Mouse (Mus musculus) hindbrain, embryonic 13.5 days (tissue): ENCODE results near the gene Syne2. TPM values are rescaled to one million over a fixed set of nuclear protein-coding genes. Genes with fewer than 3 reads are reported as not detected.

Experiments used
- ATAC-seq: fragments of 200-750 bp; cut with Nextera tagmentation; 2 replicates; pipeline ENCODE4 v1.8.0; 2017; ENCODE audit warnings: moderate TSS enrichment; ENCODE audit not compliant: low FRiP score
- H3K27ac ChIP-seq: fragments of 300-500 bp; sonication (generic); 2 replicates; pipeline ENCODE4 v1.5.1; 2015; ENCODE audit warnings: inconsistent platforms, mild to moderate bottlenecking, moderate library complexity
- H3K27me3 ChIP-seq: fragments of 300-500 bp; sonication (generic); 2 replicates; pipeline ENCODE4 v1.6.1; 2015; ENCODE audit warnings: mild to moderate bottlenecking, inconsistent platforms
- H3K36me3 ChIP-seq: fragments of 300-500 bp; sonication (generic); 2 replicates; pipeline ENCODE4 v1.6.1; 2015; ENCODE audit warnings: mild to moderate bottlenecking, inconsistent platforms
- H3K4me1 ChIP-seq: fragments of 300-500 bp; sonication (generic); replicated peaks from 2 replicates; pipeline ENCODE4 v1.6.1; 2015; ENCODE audit warnings: inconsistent platforms
- H3K4me2 ChIP-seq: fragments of 300-500 bp; sonication (generic); 2 replicates; pipeline ENCODE4 v1.6.1; 2015; ENCODE audit warnings: inconsistent platforms, mild to moderate bottlenecking, moderate library complexity
- H3K4me3 ChIP-seq: fragments of 300-500 bp; sonication (generic); 2 replicates; pipeline ENCODE4 v1.5.1; 2015; ENCODE audit warnings: mild to moderate bottlenecking, inconsistent platforms
- H3K9ac ChIP-seq: fragments of 300-500 bp; sonication (generic); 2 replicates; pipeline ENCODE4 v1.6.1; 2015; ENCODE audit warnings: mild to moderate bottlenecking, inconsistent platforms
- H3K9me3 ChIP-seq: fragments of 300-500 bp; sonication (generic); 2 replicates; pipeline ENCODE4 v1.6.1; 2016; ENCODE audit warnings: inconsistent platforms
- WGBS: fragments of 180-500 bp; shearing (Covaris S2); methylation state at CpG from one replicate; pipeline ENCODE4 v1.1.7; 2015; 5-methylcytosine and 5-hydroxymethylcytosine counted together
- polyA plus RNA-seq: library from polyadenylated mRNA; unstranded; fragments of >200 nt; fragmentation: Nextera tagmentation; extraction: Ambion mirVana; gene quantifications from 2 replicates; pipeline ENCODE4 v1.2.1, GENCODE M21; 2015

Gene Syne2
- polyA plus RNA-seq, 1 experiment from 2014 or later = 67.9 TPM

DNA sequence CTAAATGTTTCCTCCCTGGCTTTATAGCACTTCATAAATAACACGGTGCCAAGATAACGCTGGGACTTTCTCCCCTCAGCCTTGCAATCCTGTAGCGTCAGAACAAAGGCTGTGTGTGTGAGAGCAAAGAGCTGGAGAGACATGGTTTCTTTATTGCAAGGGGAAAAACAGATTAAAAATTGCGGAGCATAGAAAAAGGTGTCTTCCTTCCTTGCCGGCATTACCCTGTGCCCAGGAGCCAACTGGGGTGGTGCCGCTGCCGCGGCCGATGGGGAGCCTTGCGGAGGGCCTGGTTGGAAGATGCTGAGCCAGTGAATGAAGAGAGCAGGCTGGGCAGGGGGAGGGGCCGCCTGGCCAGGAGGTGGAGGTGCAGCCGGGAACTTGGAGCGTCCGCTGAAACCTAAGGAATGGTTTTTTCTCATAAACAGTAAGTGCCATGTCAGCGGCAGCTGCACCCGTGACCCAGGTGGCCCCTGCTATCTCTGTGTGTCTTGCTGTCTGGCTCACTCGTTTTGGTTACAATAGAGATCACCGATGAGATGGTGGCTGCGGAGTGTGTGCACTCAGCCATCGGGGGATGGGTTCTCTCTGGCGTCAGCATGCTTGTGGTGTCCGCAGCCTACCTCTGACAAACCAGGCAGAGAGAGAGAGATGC, 263.8 kb downstream of the Syne2 start:
- WGBS = 5% methylated on average over 22 of the region's 22 CpGs
- Histone ChIP-seq H3K9ac (peak overlapping the region; percentile 76), H3K4me3 (peak overlapping the region; percentile 45), H3K36me3 (peaks cover 16% of the 10 kb centered on the region), H3K9me3 (no peaks in the 10 kb centered on the region), H3K27me3 (no peaks in the 10 kb centered on the region), H3K4me1 (peaks cover 34% of the 10 kb centered on the region), H3K4me2 (peak overlapping the region; percentile 58), H3K27ac (peak overlapping the region; percentile 92)
- peak; percentile 96 for ATAC-seq

DNA sequence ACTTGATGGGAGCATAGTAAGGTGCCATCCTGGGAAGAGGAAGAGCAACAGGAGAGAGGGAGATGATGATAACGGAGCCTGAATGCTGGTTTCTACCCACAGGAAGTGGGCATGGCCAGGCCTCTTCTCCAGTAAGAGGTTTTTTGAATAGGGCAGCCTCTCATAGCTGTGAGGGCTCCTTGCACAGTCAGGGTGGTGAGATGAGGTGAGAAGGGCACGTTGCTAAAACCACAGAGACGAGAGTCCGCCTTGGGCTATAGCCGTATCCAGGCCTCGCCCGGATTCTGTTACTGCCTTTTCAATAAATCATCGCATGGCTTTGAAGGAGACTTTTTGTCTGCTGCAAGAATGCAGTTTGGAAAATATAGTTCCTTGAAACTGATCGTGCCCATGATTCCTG, 267.1 kb downstream of the Syne2 start:
- H3K27ac ChIP-seq = no peak overlapping the region
- peaks cover 34% of the 10 kb centered on the region for H3K4me1 ChIP-seq
- no peak overlapping the region for H3K9ac ChIP-seq
- H3K4me3 ChIP-seq = no peak overlapping the region
- no peaks in the 10 kb centered on the region for H3K27me3 ChIP-seq
- no peak overlapping the region for H3K4me2 ChIP-seq
- H3K36me3 ChIP-seq = peaks cover 26% of the 10 kb centered on the region
- no peaks in the 10 kb centered on the region for H3K9me3 ChIP-seq
- ATAC-seq = no peak
- 85% methylated on average over 9 of the region's 9 CpGs for WGBS

DNA sequence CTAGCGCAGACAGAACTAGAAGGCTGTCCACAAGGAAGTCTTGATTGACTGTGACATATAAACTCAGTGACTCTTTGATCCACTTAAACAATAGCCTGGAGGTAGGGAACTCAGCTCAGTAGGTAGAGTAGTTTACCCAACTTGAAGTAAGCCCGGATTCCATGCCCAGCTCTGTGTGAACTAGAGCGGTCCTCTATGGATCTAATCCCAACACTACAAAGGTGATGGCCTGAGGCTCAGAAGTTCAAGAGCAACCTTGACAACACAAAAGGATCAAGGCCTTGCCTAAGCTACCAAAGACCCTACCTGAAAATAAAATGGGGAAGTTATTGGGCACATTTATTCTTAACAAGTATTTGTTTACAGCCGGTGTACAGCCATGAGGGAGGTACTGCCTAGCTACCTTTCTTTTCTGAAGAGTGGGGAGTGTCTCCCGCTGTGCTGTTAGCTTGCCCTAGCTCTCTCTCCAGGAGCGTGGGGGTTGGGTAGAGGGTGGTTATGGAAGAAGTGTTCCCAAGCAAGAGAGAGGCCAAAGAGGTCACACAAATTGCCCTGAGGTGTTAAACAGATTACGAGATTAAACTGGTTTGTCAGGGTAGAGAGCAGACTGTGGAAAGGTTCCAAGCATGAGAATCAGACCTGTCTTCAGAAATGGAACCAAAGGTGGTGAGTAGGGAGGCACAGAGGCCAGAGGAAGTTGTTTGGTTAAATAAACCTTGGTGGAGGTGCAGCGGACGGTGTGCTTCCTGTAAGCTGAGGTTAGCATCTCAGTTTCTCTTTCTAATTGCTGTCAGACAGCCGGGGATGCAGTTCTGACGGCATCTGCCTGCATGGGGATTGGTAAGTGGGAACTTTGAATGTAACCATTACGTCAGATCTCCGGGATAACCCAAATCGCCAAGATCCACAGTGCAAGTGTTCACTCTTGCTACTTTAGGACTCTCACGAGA, 268.3 kb downstream of the Syne2 start:
- Histone ChIP-seq H3K36me3 (peaks cover 36% of the 10 kb centered on the region), H3K4me1 (peaks cover 25% of the 10 kb centered on the region), H3K9me3 (no peaks in the 10 kb centered on the region), H3K4me2 (no peak overlapping the region), H3K27ac (no peak overlapping the region), H3K27me3 (no peaks in the 10 kb centered on the region), H3K4me3 (no peak overlapping the region), H3K9ac (no peak overlapping the region)
- no peak for ATAC-seq
- WGBS = 80% methylated on average over 15 of the region's 15 CpGs

DNA sequence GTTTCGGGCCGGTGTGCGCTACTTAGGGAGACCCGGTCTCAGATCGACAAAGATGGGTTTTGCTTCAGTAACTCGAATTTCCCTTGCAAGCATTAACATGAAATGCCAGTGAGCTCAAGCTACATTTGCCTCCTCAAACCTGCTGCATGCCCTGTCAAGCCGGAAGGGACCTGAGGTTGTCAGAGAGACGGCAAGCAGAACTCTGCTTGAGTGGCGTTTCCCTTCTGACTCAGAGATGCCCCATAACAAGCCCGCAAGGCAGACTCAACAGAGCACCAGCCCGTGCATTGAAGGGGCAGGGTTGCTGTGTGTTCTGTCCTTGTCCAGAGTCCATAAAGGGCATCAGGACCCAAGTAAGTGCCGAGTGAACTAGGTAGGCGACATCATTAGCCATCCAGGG, 269.1 kb downstream of the Syne2 start:
- no peaks in the 10 kb centered on the region for H3K27me3 ChIP-seq
- H3K9ac ChIP-seq = no peak overlapping the region
- WGBS = 86% methylated on average over 13 of the region's 13 CpGs
- no peak overlapping the region for H3K27ac ChIP-seq
- no peak overlapping the region for H3K4me2 ChIP-seq
- peaks cover 23% of the 10 kb centered on the region for H3K4me1 ChIP-seq
- ATAC-seq = no peak
- no peak overlapping the region for H3K4me3 ChIP-seq
- no peaks in the 10 kb centered on the region for H3K9me3 ChIP-seq
- peaks cover 38% of the 10 kb centered on the region for H3K36me3 ChIP-seq

DNA sequence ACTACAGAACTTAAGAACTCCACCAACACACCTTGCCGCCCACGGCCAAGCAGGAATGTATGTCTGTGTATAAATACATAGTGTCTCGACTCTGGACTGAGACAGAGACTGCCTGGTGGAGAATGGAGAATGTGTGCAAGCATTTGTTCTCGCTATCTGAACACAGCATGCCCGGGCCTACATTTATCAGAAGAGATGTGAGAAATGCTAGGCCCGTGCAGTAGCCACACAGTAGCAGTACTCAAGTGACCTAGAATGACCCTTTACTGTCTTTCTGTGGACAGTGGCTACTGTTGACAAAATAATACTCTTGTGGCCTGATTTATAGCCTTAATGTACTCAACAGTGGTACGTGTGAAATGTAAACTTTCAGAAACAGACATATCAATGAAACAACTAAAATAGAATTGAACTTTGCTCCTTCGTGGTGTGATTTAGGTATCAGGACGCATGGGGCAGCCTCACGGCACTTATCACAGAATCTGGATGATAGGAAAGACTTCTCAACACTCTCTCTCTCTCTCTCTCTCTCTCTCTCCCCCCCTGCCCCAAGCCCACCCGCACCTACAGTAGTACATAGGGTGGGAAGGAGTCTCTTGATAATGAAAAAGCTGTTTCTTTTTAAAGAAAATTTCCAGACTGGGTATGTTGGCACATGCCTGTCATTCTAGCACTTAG, 275.0 kb downstream of the Syne2 start:
- Histone ChIP-seq H3K27ac (no peak overlapping the region), H3K9ac (no peak overlapping the region), H3K27me3 (no peaks in the 10 kb centered on the region), H3K4me2 (no peak overlapping the region), H3K4me1 (no peaks in the 10 kb centered on the region), H3K36me3 (peaks cover 72% of the 10 kb centered on the region), H3K4me3 (no peak overlapping the region), H3K9me3 (no peaks in the 10 kb centered on the region)
- 92% methylated on average over 11 of the region's 11 CpGs for WGBS
- ATAC-seq = no peak

DNA sequence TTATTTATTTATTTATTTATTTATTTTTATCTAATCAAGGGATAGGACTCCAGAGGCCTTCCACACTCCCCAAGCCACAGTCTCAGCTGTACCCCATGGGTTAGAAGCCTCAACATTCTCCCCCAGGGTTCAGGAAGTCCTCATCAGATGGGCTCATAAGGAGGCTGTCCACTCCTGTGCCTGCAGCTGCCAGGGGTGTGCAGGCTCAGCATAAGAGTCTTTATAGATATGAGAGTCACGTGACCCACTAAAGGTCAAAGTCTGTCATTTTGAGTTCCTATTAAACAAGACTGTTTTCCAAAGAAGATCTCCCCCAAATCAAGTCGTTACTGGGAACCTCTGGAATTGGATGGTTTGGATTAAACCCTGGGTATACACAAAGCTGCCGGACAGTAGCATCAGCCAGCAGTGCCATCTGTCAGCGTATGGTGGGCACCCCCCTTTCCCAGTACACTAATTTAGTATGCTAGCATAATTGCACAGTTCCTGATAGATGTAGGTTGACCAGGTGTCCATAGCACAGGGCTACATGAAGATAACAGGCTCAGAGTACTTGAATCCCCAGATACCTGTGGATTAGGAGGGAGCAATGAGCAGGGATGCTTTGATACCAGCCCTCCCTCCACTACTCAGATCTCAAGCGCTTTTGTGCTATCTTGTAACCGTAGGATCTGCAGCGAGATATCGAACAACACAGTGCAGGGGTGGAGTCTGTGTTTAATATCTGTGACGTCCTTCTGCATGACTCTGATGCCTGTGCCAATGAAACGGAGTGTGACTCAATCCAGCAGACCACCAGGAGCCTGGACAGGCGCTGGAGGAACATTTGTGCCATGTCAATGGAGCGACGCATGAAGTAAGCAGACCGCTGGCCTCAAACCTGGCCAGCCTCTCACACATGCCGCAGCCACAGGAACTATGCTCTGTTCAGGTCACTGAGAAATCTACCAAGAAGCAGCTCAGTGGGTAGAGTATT, 276.0 kb downstream of the Syne2 start:
- H3K4me2 ChIP-seq = no peak overlapping the region
- no peaks in the 10 kb centered on the region for H3K9me3 ChIP-seq
- H3K27ac ChIP-seq = no peak overlapping the region
- ATAC-seq = no peak
- H3K36me3 ChIP-seq = peaks cover 74% of the 10 kb centered on the region
- H3K4me1 ChIP-seq = no peaks in the 10 kb centered on the region
- H3K9ac ChIP-seq = no peak overlapping the region
- H3K27me3 ChIP-seq = no peaks in the 10 kb centered on the region
- 89% methylated on average over 15 of the region's 15 CpGs for WGBS
- no peak overlapping the region for H3K4me3 ChIP-seq

DNA sequence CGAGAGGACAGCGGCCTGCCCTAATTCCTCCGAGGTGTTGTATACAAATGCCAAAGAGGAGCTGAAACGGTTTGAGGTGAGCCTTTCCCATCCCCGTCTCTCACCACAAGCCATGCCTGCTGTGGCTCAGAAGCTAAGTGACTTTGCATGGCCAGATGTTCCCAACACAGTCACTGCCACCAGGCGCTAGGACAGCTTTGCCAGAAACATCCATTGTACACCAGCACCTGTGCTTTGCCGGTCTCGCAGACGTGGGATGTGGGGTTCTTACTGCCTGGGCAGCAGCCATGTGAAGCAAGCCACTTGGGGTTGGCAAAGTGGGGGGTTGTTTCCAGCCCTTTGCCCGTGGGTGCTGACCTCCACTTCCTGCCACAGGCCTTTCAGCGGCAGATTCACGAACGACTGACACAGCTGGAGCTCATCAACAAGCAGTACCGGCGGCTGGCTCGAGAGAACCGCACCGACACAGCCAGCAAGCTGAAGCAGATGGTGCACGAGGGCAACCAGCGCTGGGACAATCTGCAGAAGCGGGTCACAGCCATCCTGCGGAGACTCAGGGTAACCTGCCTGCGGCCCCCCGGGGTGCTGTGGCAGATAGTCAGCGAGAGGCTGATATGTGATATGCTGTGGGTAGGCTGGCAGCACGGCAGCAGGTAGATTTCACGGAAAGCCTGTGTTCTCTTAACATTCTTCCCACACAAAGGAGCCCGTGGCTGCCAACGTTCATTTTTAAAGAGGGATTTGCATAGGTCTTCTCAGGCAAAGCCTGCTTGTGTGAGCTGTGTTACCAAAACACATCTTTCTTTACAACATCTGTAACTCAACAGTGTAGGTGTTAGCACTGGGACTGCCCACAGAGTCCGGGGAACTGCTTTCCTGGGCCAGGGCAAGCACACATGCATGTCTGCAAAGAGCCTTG, 277.4 kb downstream of the Syne2 start:
- H3K4me2 ChIP-seq = no peak overlapping the region
- no peak overlapping the region for H3K4me3 ChIP-seq
- ATAC-seq = no peak
- 70% methylated on average over 30 of the region's 30 CpGs for WGBS
- no peaks in the 10 kb centered on the region for H3K27me3 ChIP-seq
- H3K27ac ChIP-seq = peak overlapping the region; percentile 8; the same call in 1 of the 2 replicates
- no peak overlapping the region for H3K9ac ChIP-seq
- no peaks in the 10 kb centered on the region for H3K4me1 ChIP-seq
- no peaks in the 10 kb centered on the region for H3K9me3 ChIP-seq
- peaks cover 79% of the 10 kb centered on the region for H3K36me3 ChIP-seq

DNA sequence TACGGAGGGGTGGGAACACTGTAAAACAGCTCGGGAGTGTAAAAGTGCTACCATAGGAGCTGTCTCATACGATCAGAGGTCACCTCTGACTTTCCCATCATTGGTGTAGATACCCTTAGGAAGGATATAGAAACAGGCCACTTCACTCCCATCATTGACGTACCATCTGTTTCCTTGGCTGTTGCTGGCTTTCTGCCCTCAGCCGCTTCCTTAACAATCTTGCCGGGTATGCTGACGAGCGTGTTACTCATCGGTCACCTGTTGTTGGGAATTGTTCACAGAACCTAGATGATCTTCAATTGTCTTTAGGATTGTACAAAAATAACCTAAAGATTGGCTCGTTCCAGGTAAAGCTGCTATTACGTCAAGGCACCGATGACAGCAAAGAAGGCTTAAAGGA, 284.7 kb downstream of the Syne2 start:
- H3K4me2 ChIP-seq = no peak overlapping the region
- no peaks in the 10 kb centered on the region for H3K9me3 ChIP-seq
- no peaks in the 10 kb centered on the region for H3K4me1 ChIP-seq
- WGBS = 97% methylated on average over 12 of the region's 12 CpGs
- no peak overlapping the region for H3K4me3 ChIP-seq
- H3K27me3 ChIP-seq = no peaks in the 10 kb centered on the region
- H3K27ac ChIP-seq = no peak overlapping the region
- ATAC-seq = no peak
- H3K36me3 ChIP-seq = peaks cover 97% of the 10 kb centered on the region
- H3K9ac ChIP-seq = no peak overlapping the region; the same call in 1 of the 2 replicates

DNA sequence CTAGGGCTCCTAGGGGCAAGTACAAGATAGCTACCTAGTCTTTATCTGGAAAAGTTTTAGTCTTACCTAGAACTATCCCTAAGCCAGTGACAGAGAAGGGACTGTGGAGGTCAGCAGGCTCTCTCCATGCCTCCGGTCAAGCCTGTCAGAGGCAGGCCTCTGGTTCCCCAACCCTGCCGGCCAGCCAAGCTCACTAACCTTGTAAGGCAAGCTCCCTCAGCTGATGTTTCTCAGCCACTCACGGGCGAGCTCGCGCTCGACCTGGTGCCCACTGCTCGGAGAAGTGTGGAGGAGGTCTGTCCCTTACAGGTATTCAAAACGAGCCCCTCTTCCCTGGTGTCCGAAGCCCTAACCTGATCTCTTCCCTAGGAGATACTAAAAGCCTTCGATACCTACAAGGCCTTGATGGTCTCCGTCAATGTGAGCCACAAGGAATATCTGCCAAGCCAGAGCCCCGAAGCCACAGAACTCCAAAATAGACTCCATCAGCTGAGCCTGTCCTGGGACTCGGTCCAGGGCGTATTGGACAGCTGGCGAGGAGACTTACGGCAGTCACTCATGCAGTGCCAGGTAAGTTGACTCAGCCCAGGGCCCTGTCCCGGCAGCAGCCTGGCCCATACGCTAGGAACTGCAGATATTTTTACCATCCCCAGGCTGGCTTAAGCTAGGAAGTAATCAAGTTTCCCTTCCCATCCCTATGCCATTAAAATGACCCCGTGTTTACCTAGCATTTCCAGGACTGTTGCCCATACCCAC, 286.8 kb downstream of the Syne2 start:
- H3K27ac ChIP-seq = no peak overlapping the region
- no peak for ATAC-seq
- H3K27me3 ChIP-seq = no peaks in the 10 kb centered on the region
- WGBS = 95% methylated on average over 20 of the region's 20 CpGs
- no peak overlapping the region for H3K9ac ChIP-seq
- H3K4me2 ChIP-seq = no peak overlapping the region
- H3K36me3 ChIP-seq = peaks cover 97% of the 10 kb centered on the region
- H3K4me1 ChIP-seq = no peaks in the 10 kb centered on the region
- no peak overlapping the region for H3K4me3 ChIP-seq
- no peaks in the 10 kb centered on the region for H3K9me3 ChIP-seq

DNA sequence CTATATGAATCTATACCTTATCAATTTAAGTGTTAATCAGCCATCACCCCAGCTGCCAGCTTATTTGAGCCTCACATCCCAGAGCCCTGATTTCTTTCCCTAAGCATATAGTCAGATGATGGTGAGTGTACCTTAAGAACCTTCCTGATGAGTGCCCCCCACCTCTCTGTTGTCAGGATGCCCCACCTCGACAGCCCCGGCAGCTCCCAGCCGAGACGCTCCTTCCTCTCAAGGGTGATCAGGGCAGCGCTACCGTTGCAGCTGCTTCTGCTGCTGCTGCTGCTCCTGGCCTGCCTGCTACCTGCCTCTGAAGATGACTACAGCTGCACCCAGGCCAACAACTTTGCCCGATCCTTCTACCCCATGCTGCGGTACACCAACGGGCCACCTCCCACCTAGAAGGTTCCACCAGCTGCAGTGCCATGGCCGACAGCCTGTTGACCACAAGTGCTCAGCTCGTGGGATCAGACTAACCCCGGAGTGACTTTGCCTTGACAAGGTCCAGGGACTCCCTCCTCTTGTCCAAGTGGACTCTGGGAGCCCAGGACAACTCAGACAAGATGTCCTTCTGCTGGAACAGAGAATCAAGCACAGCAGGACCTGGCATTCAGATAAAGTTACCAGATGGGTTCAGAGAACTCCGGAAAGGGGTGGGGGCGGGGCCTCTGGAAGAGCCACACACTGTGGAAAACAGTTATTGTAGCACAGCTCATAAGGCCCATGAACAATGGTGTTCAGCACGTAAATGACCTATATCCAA, 291.9 kb downstream of the Syne2 start:
- WGBS = 93% methylated on average over 15 of the region's 15 CpGs
- no peak overlapping the region for H3K4me2 ChIP-seq
- H3K27ac ChIP-seq = no peak overlapping the region
- H3K36me3 ChIP-seq = peaks cover 61% of the 10 kb centered on the region
- no peak for ATAC-seq
- no peaks in the 10 kb centered on the region for H3K27me3 ChIP-seq
- H3K9me3 ChIP-seq = no peaks in the 10 kb centered on the region
- no peak overlapping the region for H3K9ac ChIP-seq
- no peaks in the 10 kb centered on the region for H3K4me1 ChIP-seq
- H3K4me3 ChIP-seq = no peak overlapping the region
